Mouse (Mus musculus): ENCODE measurements around the gene Ccdc88c. TPM values are rescaled to one million over a fixed set of nuclear protein-coding genes. Genes with fewer than 3 reads are reported as not detected.

The Ccdc88c gene
- total RNA-seq, 2 experiments from 2014 or later, result 49.5 to 57.8 TPM

DNA sequence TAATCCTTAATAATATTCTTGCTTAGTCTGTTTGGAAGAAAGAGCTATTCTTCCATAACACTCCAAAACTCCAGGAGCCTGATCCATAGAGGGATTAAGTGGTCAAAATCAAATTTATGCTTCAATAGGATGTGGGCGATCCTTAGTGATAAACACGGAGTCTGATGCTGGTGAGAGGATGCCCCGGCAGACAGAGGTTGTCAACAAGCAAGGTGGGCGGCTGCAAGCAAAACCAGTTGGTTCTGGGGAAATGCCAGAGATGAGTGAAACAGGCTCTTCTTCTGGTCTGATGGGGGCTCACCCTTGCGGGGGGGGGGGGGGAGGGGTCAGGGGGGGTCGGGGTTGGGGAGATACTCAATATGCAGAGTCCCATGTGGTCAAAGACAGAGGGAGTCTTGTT lies 152.9 kb downstream of the Ccdc88c start:
- no peak for DNase-seq

- no peak for DNase-seq
Observed at GRCm38 (mm10) chr12:100875553-100875952, 153.3 kb downstream of the Ccdc88c start.

DNA sequence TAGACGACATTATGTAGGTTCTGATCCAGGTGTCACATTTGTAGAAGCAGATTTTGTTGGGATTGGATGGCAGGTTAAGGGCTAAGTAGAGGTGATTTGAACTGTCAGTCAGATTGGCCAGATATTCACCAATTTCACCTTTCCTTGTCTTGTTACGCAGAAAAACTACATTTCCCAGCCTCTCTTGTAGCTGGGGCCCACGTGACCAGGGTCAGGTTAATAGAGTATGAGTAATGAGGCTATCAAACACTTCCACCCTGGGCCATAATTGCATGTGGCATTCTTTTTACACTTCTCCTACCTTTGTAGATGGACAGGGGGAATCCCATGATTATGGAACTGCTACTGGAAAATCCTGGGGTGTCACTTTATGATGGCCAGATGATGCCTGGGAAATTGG lies 155.2 kb downstream of the Ccdc88c start:
- DNase-seq, result no peak

DNA sequence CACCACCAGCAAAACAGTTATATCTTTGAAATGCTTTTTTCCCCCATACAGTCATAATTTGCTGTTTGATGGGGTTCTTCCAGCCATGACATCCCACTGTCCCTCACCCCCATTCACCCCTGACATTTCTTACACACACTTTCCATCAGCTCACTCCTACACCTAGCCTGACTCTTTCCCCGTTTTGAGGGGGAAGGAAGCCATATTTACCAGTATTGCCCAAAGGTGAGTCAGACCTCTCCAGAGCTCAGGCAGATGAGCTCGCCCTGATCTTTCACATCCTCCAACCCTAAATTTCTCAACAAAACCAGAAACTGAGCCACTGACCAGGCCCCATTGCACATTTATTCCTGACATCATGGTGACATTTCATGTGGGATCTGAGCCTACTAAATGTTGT lies 157.0 kb downstream of the Ccdc88c start:
- DNase-seq, result no peak

DNA sequence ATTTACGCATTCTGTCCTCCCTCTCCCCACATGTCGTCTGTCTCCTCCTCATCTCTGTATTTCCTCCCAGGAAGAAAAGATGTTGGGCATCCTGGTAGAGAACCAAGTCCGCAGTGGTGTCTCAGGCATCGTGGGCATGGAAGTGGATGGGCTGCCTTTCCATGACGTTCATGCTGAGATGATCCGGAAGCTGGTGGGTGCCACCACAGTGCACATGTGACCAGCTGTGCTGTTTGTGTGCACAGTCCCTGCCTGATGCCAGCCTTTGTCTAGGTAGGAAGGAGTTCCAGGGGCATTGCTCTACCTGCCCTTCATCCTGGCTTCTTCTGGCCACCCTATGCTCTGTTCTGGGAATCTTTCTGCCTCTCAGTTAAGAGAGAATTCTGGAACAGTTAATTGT lies 157.6 kb downstream of the Ccdc88c start:
- DNase-seq, result no peak

DNA sequence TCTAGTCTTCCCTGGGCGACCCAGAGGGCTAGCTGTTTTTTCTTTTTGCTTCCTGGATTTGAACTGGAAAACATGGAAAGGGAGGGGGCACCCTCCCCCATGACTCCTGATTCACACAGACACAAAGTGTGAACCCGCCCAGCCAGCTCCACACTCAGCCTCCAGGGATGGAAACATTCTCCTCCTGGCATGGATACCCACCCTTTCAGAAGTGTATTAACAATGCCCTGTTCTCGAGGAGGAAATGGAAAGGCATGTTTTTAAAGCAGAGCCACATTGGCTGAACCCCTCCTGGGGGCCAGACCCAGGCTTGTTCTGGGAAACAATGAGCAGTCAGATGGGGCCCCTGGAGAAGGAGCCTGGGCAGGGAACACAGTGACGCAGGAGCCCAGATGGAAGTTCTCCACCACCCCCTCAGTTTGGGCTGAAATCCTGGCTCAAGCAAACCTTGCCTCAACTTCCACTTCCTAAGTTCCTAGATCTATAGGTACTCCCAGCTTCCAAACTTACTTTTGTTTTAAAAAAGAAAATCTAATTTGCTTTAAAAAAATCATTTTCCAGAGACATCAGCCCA lies 160.7 kb downstream of the Ccdc88c start:
- DNase-seq, result no peak

- peak; percentile 22 for DNase-seq
Observed at GRCm38 (mm10) chr12:100867097-100867496, 161.8 kb downstream of the Ccdc88c start.

- no peak for DNase-seq
Observed at GRCm38 (mm10) chr12:100865509-100866078, 163.3 kb downstream of the Ccdc88c start.

DNA sequence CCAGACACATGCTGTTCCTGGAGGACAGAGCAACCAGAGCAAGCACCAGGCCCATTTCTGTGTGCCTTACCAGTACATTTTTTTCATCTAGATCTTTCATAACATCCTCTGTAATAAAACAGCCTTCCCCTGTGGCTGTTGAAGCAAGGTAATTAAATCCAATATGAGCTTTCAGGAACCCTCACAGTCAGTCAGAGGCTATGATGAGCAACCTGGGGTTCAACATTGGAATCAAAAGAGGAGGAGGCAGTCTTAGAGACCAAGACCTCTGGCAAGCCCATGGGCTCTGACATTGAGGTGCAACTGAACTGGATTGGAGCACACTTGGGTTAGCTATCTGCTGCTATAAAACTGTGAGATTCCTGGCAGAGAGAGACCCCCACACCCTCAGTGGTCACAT lies 163.8 kb downstream of the Ccdc88c start:
- DNase-seq, result no peak

DNA sequence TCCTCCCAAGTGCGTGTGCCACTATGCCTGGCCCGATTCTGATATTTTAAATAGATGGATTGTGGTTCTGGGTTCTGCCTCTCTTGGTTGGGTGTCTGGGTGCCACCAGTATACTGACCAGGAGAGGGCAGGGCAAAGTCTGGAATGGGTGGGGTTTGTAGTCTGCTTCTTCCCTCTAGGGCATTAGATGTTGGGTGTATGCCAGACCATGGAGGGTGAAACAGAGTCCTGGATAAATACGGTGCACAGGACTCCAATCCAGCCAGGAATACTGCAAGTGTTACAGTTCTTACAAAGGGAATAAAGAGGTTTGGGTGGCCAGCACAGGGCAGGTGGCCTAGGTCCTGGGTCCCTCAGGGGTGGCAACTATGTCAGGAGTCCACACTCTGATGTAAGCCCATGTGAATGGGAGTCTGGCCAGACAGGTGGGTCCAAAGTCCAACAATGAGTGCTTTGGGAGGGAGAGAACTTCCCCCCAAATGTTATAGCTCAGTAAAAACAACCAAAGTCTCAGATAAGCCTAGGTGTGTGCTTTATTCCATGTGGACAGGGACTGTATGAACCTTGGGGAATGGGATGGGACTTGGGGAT lies 165.9 kb downstream of the Ccdc88c start:
- no peak for DNase-seq

- DNase-seq, result no peak
Observed at GRCm38 (mm10) chr12:100862272-100862671, 166.6 kb downstream of the Ccdc88c start.

Small RNA genes lying within 50 kb of the gene (microRNA-seq; reads per million reads assigned to microRNA genes)
- gene Mir1190, result 0 reads per million in 2 experiments

Other genes starting within 250 kb of the Ccdc88c start
- gene Dglucy, start 250.0 kb downstream of the Ccdc88c start, total RNA-seq (2021), result 1 to 10 TPM; 3.9 to 5.0 TPM
- under 1 TPM; 0.09 to 0.63 TPM for gene Gpr68, start 120.9 kb downstream of the Ccdc88c start, total RNA-seq (2021)
- 10 to 100 TPM; 22.7 to 32.2 TPM for gene Ppp4r3a, start 54.6 kb upstream of the Ccdc88c start, total RNA-seq (2021)